Mouse (Mus musculus): ENCODE results near the gene Vmn1r189.
"Not testable (repeated sequence)": the region's sequence is repeated elsewhere in the genome, so short reads cannot be mapped to it uniquely, and the experiment has no call there.

Vmn1r189 gene

GRCm38 (mm10) chr13:22105724-22106123 is at the start of gene Vmn1r189:
TSS of gene Vmn1r189 (minus strand) at chr13:22105824.
- not testable (repeated sequence) for DNase-seq (ENCODE audit: low spot score in 2 of 2)

DNA sequence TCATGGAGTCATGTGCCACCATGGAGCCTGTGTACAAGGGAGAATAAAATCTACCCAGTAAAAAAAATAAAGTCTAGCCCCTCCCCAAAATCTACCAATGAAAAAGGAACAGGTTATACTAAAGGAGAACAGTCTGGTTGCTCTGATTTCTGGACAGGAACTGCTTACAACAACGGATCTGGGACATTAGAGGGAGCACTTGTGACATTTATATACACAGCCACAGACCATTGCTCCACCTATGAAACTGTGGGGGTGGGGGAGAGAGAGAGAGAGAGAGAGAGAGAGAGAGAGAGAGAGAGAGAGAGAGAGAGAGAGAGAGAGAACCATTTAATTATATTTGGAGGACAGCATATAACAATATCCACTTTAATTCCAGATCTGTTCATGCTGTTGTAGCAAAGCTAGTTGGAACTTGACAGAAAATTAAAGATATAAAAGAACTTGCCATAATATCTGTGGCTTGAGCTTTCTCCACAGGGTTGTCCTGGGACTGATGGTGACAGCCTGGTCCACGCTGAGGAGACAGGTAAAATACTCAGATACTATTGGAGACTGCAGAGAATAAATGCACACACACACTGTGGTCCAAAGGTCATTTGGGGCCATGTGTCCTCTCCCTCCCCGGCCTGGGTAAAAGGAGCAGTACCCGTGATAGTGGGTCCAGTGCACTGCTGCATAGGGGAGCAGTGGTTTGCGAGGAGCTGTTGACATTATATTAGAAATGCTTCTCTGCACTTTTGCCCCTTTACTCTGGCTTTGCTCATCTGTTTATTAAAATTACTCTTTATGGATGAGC is 31.1 kb upstream of the Vmn1r189 start:
- not testable (repeated sequence) for DNase-seq (ENCODE audit: low spot score in 2 of 2)

DNA sequence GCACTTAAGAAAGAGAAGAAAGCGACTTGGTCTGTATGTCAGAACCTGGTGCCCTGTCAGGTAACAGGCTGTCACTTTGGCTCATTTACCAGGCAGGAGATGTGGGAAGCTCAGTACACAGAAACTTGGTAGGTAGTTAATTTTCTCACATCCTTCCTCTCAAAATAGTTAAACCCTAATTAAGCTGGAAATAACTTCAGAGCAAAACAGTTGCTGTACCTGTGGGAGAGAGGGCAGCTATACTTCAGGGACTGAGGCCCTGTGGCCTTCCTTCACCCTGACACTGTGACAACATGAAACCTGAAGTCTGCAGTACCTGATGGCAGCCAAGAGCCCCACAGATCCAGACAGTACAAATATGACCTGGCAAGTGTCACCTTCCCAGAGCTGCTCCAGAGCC is 21.5 kb downstream of the Vmn1r189 start, which contains the start of gene Vmn1r188:
TSS of gene Vmn1r188 (plus strand) at position 301 of the 400 bp plus-strand sequence.
- DNase-seq (ENCODE audit: low spot score in 2 of 2): not testable (repeated sequence)

DNA sequence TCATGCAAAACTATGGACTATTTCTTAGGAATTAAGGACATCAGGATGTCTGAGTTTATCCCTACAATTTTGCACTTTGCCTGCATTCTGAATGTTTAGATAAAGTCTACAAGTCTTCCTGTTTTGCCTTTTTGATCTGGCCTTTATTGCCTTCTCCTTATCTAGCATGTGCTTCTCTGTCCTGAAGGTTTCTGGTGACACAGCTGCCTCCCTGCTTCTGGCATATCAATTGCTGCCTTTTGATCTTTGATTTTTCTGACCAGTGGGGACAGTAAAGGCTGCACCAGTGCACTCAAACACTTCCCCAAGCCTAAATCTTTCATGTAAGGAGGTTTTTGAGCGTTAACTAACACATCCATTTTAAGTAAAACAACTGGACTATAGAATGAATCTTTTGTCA is 42.2 kb downstream of the Vmn1r189 start:
- DNase-seq (ENCODE audit: low spot score in 2 of 2): no peak

DNA sequence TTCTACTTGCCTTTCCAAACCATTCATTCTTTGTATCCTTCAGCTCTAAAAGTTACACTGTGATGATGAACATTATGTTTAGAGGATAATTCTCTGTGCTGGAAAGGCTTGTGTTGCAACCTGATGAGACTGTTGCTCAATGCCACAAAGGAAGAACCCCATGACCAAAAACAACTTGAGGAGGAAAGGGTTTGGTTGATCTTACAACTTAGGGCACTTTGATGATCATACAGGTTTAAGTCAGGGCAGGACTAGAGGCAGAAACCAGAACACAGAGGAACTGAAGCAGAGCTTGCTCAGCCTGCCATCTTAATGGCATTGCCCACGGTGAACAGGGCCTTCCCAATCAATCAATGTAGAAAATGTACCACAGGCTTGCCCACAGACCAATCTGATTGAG is 44.2 kb downstream of the Vmn1r189 start:
- no peak for DNase-seq (ENCODE audit: low spot score in 2 of 2)

DNA sequence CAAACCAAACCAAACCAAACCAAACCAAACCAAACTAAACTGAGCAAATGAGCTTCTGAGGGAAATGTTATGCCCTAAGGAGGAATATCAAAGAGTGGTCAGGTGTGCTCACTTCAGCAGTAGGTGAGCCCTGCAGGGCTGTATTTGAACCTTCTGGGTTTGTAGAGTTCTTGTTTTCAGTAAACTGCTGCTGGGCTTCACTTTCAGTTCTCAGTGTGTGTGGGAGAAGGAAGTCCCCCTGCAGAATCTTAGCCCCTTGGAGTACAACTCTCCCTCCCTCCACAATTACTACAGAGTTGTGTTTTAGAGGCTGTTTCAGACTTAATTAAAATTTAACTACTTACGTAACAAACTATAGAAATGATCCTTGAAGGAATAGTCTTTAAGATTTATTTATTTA is 51.9 kb downstream of the Vmn1r189 start:
- no peak for DNase-seq (ENCODE audit: low spot score in 2 of 2)

- no peak for DNase-seq (ENCODE audit: low spot score in 2 of 2)
These were observed 54.1 kb downstream of the Vmn1r189 start for GRCm38 (mm10) chr13:22051523-22051859.

DNA sequence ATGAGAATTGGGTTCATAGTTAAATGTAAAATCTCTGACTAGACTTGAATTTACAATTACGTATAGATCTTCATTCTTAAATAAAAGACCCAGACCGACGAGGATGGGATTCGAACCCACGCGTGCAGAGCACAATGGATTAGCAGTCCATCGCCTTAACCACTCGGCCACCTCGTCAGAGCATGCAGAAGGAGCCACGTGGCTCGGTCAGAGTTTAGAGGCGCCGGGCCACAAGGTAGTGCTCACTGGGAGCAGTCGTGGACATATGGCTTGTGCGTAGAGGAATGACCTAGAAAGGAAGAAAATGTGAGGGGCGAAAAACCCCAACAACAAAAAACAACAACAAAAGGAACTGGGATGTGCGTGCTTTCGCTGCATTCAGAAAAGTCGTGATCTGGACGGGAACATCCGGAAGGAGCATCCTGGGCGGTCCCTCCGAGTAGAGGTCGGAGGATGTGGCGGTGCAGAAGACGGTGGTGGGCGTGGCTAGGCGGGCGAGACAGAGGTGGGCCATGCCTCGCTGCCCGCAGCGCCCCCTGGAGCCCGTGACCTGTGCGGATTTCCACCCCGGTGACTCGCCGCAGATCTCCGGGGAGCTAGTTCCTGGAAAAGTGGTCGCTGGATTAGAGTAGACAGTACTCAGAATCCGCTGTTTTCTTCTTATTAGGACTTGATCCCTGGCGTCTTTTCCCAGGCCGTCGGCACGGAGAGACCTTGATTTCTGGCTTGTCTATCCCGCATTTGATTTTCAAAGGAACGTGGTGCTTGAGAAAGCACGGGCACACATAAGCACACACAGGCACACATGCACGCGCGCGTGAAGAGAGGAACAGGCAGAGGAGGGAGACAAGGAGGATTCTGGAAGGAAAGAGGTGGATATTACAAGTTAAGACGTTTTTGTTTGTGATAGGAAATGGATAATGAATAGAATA is 54.8 kb downstream of the Vmn1r189 start:
- DNase-seq (ENCODE audit: low spot score in 2 of 2): peak; percentile 85 to 91

Data from urinary bladder, postnatal 4 days (tissue).